Mouse (Mus musculus) spleen, adult 2 months (tissue): ENCODE results near the gene Psrc1.

Experiments used
- CTCF ChIP-seq: fragments of 200-500 bp; IDR thresholded peaks from 2 replicates; pipeline ENCODE4 v1.5.1; 2011; ENCODE audit warnings: mild to moderate bottlenecking, inconsistent platforms; ENCODE audit not compliant: insufficient read depth, insufficient read length, insufficient replicate concordance; ENCODE audit errors: extremely low read depth
- POLR2A ChIP-seq: fragments of 200-500 bp; IDR thresholded peaks from 2 replicates; pipeline ENCODE4 v1.6.1; 2011; ENCODE audit warnings: low read depth, low read length, inconsistent platforms

DNA sequence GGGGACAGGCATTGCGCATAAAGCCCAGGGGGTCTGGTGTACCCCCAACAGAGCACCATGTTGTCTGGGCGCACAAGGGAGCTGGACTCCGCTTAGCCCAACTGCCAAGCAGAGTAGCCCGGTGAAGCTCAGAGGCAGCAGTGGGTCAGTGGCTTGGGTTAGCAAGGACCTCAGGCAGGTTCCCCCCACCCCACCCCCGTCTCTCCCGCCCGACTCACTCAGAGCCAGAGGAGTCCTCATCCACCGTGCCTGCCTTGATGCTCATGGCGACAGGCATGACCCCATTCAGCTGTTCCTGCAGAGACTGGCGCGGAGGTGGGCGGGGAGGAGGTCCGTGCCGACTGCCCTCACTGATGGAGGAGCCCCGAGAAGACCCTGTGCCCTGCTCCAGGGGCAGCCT is 9.2 kb downstream of the Psrc1 start:
- TF ChIP-seq CTCF, result no peak
- no peak for TF ChIP-seq POLR2A
